23 mouse cellular contexts compared by ENCODE assay signal in genomic region chr1:53797811-53798210, GRCm38 (mm10). TPM values are rescaled to one million over a fixed set of nuclear protein-coding genes. Genes with fewer than 3 reads are reported as not detected.
A peak's percentile ranks its signal among the peaks of the same experiment; 100 is the strongest.
DNase-seq lines count a peak whose midpoint lies in the region; ATAC-seq and TF ChIP-seq lines count a peak whose summit lies in the region.
"Had no signal": no experiment of that assay in that cellular context is flagged by ENCODE, and none has a peak within 500 bp of the region (broad histone marks: within the 10 kb centered on the region; RNA-seq: fewer than 3 reads in every experiment).

No protein-coding gene starts in this region.

- ATAC-seq in intestine, embryonic 16.5 days = peak; percentile 92
- no peak for ATAC-seq in megakaryocyte, adult 5-6 weeks (ENCODE audit: poor library complexity, severe bottlenecking)
- ATAC-seq: lung, postnatal 0 days had no signal

- no peak overlapping the region for H3K9ac ChIP-seq in MEL (ENCODE audit: control insufficient read depth, low read depth, low read length, poor library complexity, severe bottlenecking)
- no peak overlapping the region for H3K9ac ChIP-seq in intestine, embryonic 16.5 days (ENCODE audit: low read depth, low read length)
- H3K9ac ChIP-seq: embryonic facial prominence, embryonic 13.5 days; forebrain, embryonic 12.5 days; heart, embryonic 15.5 days; hindbrain, embryonic 14.5 days had no signal

- no peaks in the 10 kb centered on the region for H3K27me3 ChIP-seq in spleen, adult 2 months (ENCODE audit: control insufficient read depth, insufficient read depth, low read length)
- H3K27me3 ChIP-seq in MEL (ENCODE audit: control insufficient read depth in 1 of 2, insufficient read depth in 2 of 2, low read length in 2 of 2) = no peaks in the 10 kb centered on the region
- no peaks in the 10 kb centered on the region for H3K27me3 ChIP-seq in intestine, embryonic 16.5 days (replicated peaks; ENCODE audit: control insufficient read depth, insufficient read depth, low read length)
- H3K27me3 ChIP-seq in splenic B cell, adult 2 months (ENCODE audit: control insufficient read depth, insufficient read depth, low read length, poor library complexity, severe bottlenecking) = no peaks in the 10 kb centered on the region
- H3K27me3 ChIP-seq: embryonic facial prominence, embryonic 13.5 days; forebrain, embryonic 12.5 days; heart, embryonic 15.5 days had no signal

- no peak overlapping the region for H3K4me3 ChIP-seq in spleen, adult 2 months (ENCODE audit: extremely low read depth, insufficient read depth, insufficient read length)
- H3K4me3 ChIP-seq in MEL (ENCODE audit: control insufficient read depth in 1 of 2, insufficient read depth in 1 of 2, low read depth in 2 of 2, low read length in 2 of 2) = no peak overlapping the region
- no peak overlapping the region for H3K4me3 ChIP-seq in intestine, embryonic 16.5 days (ENCODE audit: low read length)
- H3K4me3 ChIP-seq: embryonic facial prominence, embryonic 13.5 days; erythroblast, embryonic 14.5 days; forebrain, embryonic 12.5 days; heart, embryonic 15.5 days had no signal

- no peak for DNase-seq in spleen, adult 2 months (ENCODE audit: low read depth in 1 of 2, low spot score in 2 of 2)
- DNase-seq in spleen, adult 12 weeks (ENCODE audit: low spot score) = no peak
- DNase-seq in MEL (ENCODE audit: low read depth, low spot score) = peak; percentile 40
- DNase-seq in splenic B cell, adult 2 months (ENCODE audit: low read depth, low spot score) = peak; percentile 27
- DNase-seq in Muller cell, postnatal 12 days (ENCODE audit: inconsistent ontology term) = no peak
- no peak for DNase-seq in cerebellum, postnatal 36 days
- DNase-seq: adrenal gland, adult 2 months; cerebellum, adult 2 months; cerebellum, postnatal 25 days; embryo, embryonic 11 days; gastrocnemius, postnatal 25 days; heart, postnatal 36 days; kidney, adult 11 months; right cerebral cortex, postnatal 14 days had no signal

- peaks cover 14% of the 10 kb centered on the region for H3K4me1 ChIP-seq in spleen, adult 2 months (ENCODE audit: control insufficient read depth, insufficient read depth, insufficient read length)
- peaks cover 7 to 11% of the 10 kb centered on the region in 2 experiments for H3K4me1 ChIP-seq in MEL (ENCODE audit: control insufficient read depth in 1 of 2, insufficient read depth in 2 of 2, low read length in 2 of 2)
- 0 out of 2 replicates have a peak, but pooled peaks cover 5% of the 10 kb centered on the region for H3K4me1 ChIP-seq in intestine, embryonic 16.5 days (ENCODE audit: control insufficient read depth, insufficient read depth, low read length)
- H3K4me1 ChIP-seq: embryonic facial prominence, embryonic 13.5 days; forebrain, embryonic 12.5 days; heart, embryonic 15.5 days had no signal

- no peak for TF ChIP-seq RAD21 in MEL (IDR thresholded peaks at IDR 0.05; ENCODE audit: low read depth, low read length)

- no peak for TF ChIP-seq POLR2A in spleen, adult 2 months (IDR thresholded peaks at IDR 0.05; ENCODE audit: low read depth, low read length)
- TF ChIP-seq POLR2A in MEL (IDR thresholded peaks at IDR 0.05; ENCODE audit: control insufficient read depth in 1 of 2, insufficient read depth in 1 of 2, low read depth in 1 of 2, low read length in 2 of 2, poor library complexity in 1 of 2) = no peak

- TF ChIP-seq CTCF in spleen, adult 2 months (IDR thresholded peaks at IDR 0.05; ENCODE audit: extremely low read depth, insufficient read depth, insufficient read length, insufficient replicate concordance) = no peak
- TF ChIP-seq CTCF in MEL (IDR thresholded peaks at IDR 0.05 in 2 of 3, conservative IDR thresholded peaks at IDR 0.05 in 1 of 3; ENCODE audit: control insufficient read depth in 1 of 3, insufficient read depth in 1 of 3, low read depth in 2 of 3, low read length in 3 of 3, poor library complexity in 1 of 3, severe bottlenecking in 1 of 3) = no peak

- no peak overlapping the region for H3K4me2 ChIP-seq in intestine, embryonic 16.5 days (ENCODE audit: low read depth, low read length)
- H3K4me2 ChIP-seq: embryonic facial prominence, embryonic 13.5 days; forebrain, embryonic 12.5 days; heart, embryonic 15.5 days; hindbrain, embryonic 14.5 days; midbrain, embryonic 11.5 days had no signal

- no peaks in the 10 kb centered on the region for H3K36me3 ChIP-seq in spleen, adult 2 months (ENCODE audit: control insufficient read depth, insufficient read depth, low read length)
- H3K36me3 ChIP-seq in MEL (ENCODE audit: control insufficient read depth in 1 of 2, insufficient read depth in 2 of 2, low read length in 2 of 2) = peaks cover 0 to 9% of the 10 kb centered on the region in 2 experiments; a peak in 2 of 4 replicates
- no peaks in the 10 kb centered on the region for H3K36me3 ChIP-seq in intestine, embryonic 16.5 days (ENCODE audit: control insufficient read depth, insufficient read depth, low read length)
- no peaks in the 10 kb centered on the region for H3K36me3 ChIP-seq in splenic B cell, adult 2 months (ENCODE audit: control insufficient read depth, insufficient read depth, low read length, poor library complexity, severe bottlenecking)
- H3K36me3 ChIP-seq: embryonic facial prominence, embryonic 13.5 days; forebrain, embryonic 12.5 days; heart, embryonic 15.5 days had no signal

- peak overlapping the region; percentile 78 for H3K27ac ChIP-seq in spleen, adult 2 months (ENCODE audit: insufficient read depth, low read length)
- H3K27ac ChIP-seq in MEL (ENCODE audit: control insufficient read depth, low read depth, low read length) = no peak overlapping the region
- H3K27ac ChIP-seq in intestine, embryonic 16.5 days (ENCODE audit: low read length) = no peak overlapping the region
- H3K27ac ChIP-seq: embryonic facial prominence, embryonic 13.5 days; forebrain, embryonic 12.5 days; heart, embryonic 15.5 days; hindbrain, embryonic 14.5 days had no signal

- TF ChIP-seq EP300 in MEL (IDR thresholded peaks at IDR 0.05; ENCODE audit: low read depth in 1 of 2, low read length in 2 of 2) = no peak

- WGBS in spleen, adult 2 months = 40% methylated on average over 3 of the region's 3 CpGs
- 47% methylated on average over 3 of the region's 3 CpGs for WGBS in intestine, embryonic 16.5 days

- no peaks in the 10 kb centered on the region for H3K9me3 ChIP-seq in MEL (replicated peaks; ENCODE audit: insufficient read depth, low read length)
- H3K9me3 ChIP-seq in intestine, embryonic 16.5 days (ENCODE audit: control insufficient read depth, low read length) = no peaks in the 10 kb centered on the region
- H3K9me3 ChIP-seq: embryonic facial prominence, embryonic 13.5 days; forebrain, embryonic 12.5 days; heart, embryonic 15.5 days had no signal

- H3K79me2 ChIP-seq in MEL (ENCODE audit: control insufficient read depth, insufficient read depth, low read length, poor library complexity) = no peaks in the 10 kb centered on the region

TF ChIP-seq in MEL, 35 proteins besides CTCF, POLR2A, EP300 and RAD21:
- TF ChIP-seq ZKSCAN1 (IDR thresholded peaks at IDR 0.05; ENCODE audit: low read depth, low read length) (no peak), MXI1 (IDR thresholded peaks at IDR 0.05; ENCODE audit: low read depth, low read length) (no peak), RCOR1 (IDR thresholded peaks at IDR 0.05; ENCODE audit: low read depth, low read length) (no peak), ELF1 (IDR thresholded peaks at IDR 0.05; ENCODE audit: low read depth, low read length) (no peak), NELFE (IDR thresholded peaks at IDR 0.05; ENCODE audit: low read depth, low read length) (no peak), UBTF (IDR thresholded peaks at IDR 0.05; ENCODE audit: borderline replicate concordance, insufficient read depth, low read depth, low read length) (no peak), USF2 (IDR thresholded peaks at IDR 0.05; ENCODE audit: borderline replicate concordance in 1 of 2, insufficient read depth in 1 of 2, low read depth in 1 of 2, low read length in 2 of 2) (no peak), SIN3A (IDR thresholded peaks at IDR 0.05; ENCODE audit: low read length) (no peak), POLR2AphosphoS5 (IDR thresholded peaks at IDR 0.05; ENCODE audit: borderline replicate concordance, low read depth, low read length) (no peak), E2F4 (IDR thresholded peaks at IDR 0.05; ENCODE audit: borderline replicate concordance, low read depth, low read length) (no peak), POLR2AphosphoS2 (IDR thresholded peaks at IDR 0.05; ENCODE audit: low read length) (no peak), KAT2A (conservative IDR thresholded peaks at IDR 0.05; ENCODE audit: low read depth, low read length) (no peak), ZMIZ1 (IDR thresholded peaks at IDR 0.05; ENCODE audit: low read depth, low read length) (no peak), ZC3H11A (IDR thresholded peaks at IDR 0.05; ENCODE audit: low read depth, low read length) (no peak), MEF2A (IDR thresholded peaks at IDR 0.05; ENCODE audit: extremely low read depth, insufficient replicate concordance, low read depth, low read length, poor library complexity, severe bottlenecking) (no peak), HCFC1 (IDR thresholded peaks at IDR 0.05; ENCODE audit: low read depth, low read length) (no peak), USF1 (IDR thresholded peaks at IDR 0.05; ENCODE audit: low read depth, low read length) (no peak), TAL1 (IDR thresholded peaks at IDR 0.05; ENCODE audit: low read length) (no peak), CHD2 (IDR thresholded peaks at IDR 0.05; ENCODE audit: low read length) (no peak), MAFK (IDR thresholded peaks at IDR 0.05; ENCODE audit: borderline replicate concordance, low read depth, low read length) (no peak)

RNA-seq across cellular contexts. Expression of gene Stk17b, which starts 12.8 kb away (rescaled TPM):
- polyA plus RNA-seq in spleen, adult 2 months (2012; rRNA removed) = 25.7 and 30.0 TPM in 2 replicates
- total RNA-seq in MEL (2012; rRNA removed) = 6.4 and 8.6 TPM in 2 replicates
- polyA plus RNA-seq in MEL (2012; ENCODE audit: insufficient read depth in 1 of 2, insufficient read length in 2 of 2, low read depth in 1 of 2, low replicate concordance in 2 of 2, missing spikeins in 1 of 2) = 1 to 10 TPM in 1 of 2 experiments, not detected in 1; 8.0 TPM
- polyA plus RNA-seq in intestine, embryonic 16.5 days (2015; fragmentation: Nextera tagmentation; extraction: Ambion mirVana) = 16.1 and 18.3 TPM in 2 replicates
- total RNA-seq in megakaryocyte, adult 5-6 weeks (2015) = 160 and 166 TPM in 2 replicates
- total RNA-seq in megakaryocyte, adult 5-6 weeks (2017) = 131 and 147 TPM in 2 replicates

Comparison
In these comparisons a context has a peak if more than half of its experiments do, and no peak if none do; other contexts are left out.
1. DNase-seq: peak in MEL (single experiment) and splenic B cell, adult 2 months (single experiment); none in spleen, adult 2 months (0 of 2), spleen, adult 12 weeks (single experiment), Muller cell, postnatal 12 days (single experiment) and cerebellum, postnatal 36 days (0 of 2).